Mouse (Mus musculus) forebrain, embryonic 12.5 days (tissue): ENCODE results near the gene Wdr18. TPM values are rescaled to one million over a fixed set of nuclear protein-coding genes. Genes with fewer than 3 reads are reported as not detected.

Experiments
- ATAC-seq: fragments of 200-750 bp; cut with Nextera tagmentation; 2 replicates; pipeline ENCODE4 v1.8.0; 2017; ENCODE audit warnings: moderate TSS enrichment; ENCODE audit not compliant: low FRiP score
- H3K27ac ChIP-seq: fragments of 300-500 bp; sonication (generic); 2 replicates; pipeline ENCODE4 v1.5.1; 2016; ENCODE audit warnings: mild to moderate bottlenecking
- H3K27me3 ChIP-seq: fragments of 300-500 bp; sonication (generic); 2 replicates; pipeline ENCODE4 v1.6.1; 2016; ENCODE audit warnings: mild to moderate bottlenecking
- H3K36me3 ChIP-seq: fragments of 300-500 bp; sonication (generic); replicated peaks from 2 replicates; pipeline ENCODE4 v1.6.1; 2016; ENCODE audit warnings: mild to moderate bottlenecking
- H3K4me1 ChIP-seq: fragments of 300-500 bp; sonication (generic); 2 replicates; pipeline ENCODE4 v1.6.1; 2016
- H3K4me2 ChIP-seq: fragments of 300-500 bp; sonication (generic); 2 replicates; pipeline ENCODE4 v1.6.1; 2016; ENCODE audit warnings: mild to moderate bottlenecking, moderate library complexity
- H3K4me3 ChIP-seq: fragments of 300-500 bp; sonication (generic); replicated peaks from 2 replicates; pipeline ENCODE4 v1.5.1; 2016; ENCODE audit warnings: mild to moderate bottlenecking
- H3K9ac ChIP-seq: fragments of 300-500 bp; sonication (generic); 2 replicates; pipeline ENCODE4 v1.6.1; 2016; ENCODE audit warnings: mild to moderate bottlenecking
- H3K9me3 ChIP-seq: fragments of 300-500 bp; sonication (generic); 2 replicates; pipeline ENCODE4 v1.6.1; 2016
- WGBS: fragments of 180-500 bp; shearing (Covaris S2); methylation state at CpG from one replicate; pipeline ENCODE4 v1.1.7; 2016; 5-methylcytosine and 5-hydroxymethylcytosine counted together
- polyA plus RNA-seq: library from polyadenylated mRNA; unstranded; fragments of >200 nt; fragmentation: Nextera tagmentation; extraction: Ambion mirVana; gene quantifications from 2 replicates; pipeline ENCODE4 v1.2.1, GENCODE M21; 2016

Wdr18 gene
- polyA plus RNA-seq, 1 experiment from 2014 or later = 96.0 TPM

DNA sequence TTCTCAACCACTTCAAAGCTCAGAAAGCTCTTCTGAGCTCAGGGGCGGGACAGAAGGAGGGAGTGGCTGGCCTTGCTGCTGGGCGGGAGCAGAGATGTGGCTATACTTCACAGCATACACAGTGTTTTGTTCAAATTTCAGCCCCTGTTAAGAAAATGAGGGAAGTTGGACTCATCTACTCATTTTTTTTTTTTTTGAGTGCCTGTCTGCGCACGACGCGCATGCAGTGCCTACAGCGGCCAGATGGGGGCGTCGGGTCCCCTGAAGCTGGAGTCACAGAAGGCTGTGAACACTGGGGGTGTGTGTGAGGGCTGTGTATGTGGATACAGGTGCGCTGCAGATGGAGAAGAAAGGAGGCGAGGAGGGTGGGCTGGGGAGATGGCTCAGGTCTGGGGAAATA, 27.0 kb downstream of the Wdr18 start:
- H3K4me2 ChIP-seq = peak overlapping the region; percentile 13; the same call in 1 of the 2 replicates
- peak overlapping the region; percentile 41; the same call in 1 of the 2 replicates for H3K4me3 ChIP-seq
- 3% methylated on average over 11 of the region's 11 CpGs for WGBS
- H3K27ac ChIP-seq = peak overlapping the region; percentile 31; the same call in 1 of the 2 replicates
- H3K4me1 ChIP-seq = peaks cover 51% of the 10 kb centered on the region
- H3K9me3 ChIP-seq = peaks cover 3% of the 10 kb centered on the region; the same call in 1 of the 2 replicates
- H3K27me3 ChIP-seq = peaks cover 49% of the 10 kb centered on the region
- H3K36me3 ChIP-seq = no peaks in the 10 kb centered on the region
- no peak overlapping the region for H3K9ac ChIP-seq
- no peak for ATAC-seq

DNA sequence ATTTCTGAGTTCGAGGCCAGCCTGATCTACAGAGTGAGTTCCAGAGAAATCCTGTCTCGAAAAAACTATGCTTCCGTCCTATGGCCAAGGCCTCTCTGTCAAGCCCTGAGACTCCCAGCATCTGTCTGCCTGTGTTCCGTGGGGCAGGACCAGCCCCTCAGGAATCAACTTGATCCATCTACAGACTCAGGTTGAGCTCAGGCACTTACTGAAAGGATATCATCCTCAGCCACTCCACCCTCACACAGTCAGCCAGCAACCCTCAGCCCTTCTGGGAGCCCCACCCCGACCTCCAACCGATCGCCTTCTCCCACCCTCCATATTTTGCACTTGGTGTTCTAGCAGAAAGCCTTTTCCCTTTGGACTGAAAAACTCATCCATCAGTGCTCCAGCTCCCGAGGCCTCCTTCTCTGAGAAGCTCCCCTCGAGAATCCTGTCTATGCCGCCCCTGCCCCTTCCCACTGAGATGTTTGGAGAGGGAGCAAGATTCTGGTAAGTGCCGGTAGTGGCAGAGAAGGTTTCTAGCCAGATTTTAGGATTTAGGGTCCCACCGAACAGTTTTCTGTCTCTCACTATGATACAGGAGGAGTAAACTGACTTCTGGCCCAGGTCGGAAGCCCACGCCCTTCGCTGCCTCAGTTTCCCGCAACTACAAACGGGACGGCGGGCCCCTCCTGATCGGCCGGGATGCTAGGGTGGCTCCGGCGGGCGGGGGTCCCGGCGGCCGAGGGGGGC, 28.0 kb downstream of the Wdr18 start:
- ATAC-seq = no peak

DNA sequence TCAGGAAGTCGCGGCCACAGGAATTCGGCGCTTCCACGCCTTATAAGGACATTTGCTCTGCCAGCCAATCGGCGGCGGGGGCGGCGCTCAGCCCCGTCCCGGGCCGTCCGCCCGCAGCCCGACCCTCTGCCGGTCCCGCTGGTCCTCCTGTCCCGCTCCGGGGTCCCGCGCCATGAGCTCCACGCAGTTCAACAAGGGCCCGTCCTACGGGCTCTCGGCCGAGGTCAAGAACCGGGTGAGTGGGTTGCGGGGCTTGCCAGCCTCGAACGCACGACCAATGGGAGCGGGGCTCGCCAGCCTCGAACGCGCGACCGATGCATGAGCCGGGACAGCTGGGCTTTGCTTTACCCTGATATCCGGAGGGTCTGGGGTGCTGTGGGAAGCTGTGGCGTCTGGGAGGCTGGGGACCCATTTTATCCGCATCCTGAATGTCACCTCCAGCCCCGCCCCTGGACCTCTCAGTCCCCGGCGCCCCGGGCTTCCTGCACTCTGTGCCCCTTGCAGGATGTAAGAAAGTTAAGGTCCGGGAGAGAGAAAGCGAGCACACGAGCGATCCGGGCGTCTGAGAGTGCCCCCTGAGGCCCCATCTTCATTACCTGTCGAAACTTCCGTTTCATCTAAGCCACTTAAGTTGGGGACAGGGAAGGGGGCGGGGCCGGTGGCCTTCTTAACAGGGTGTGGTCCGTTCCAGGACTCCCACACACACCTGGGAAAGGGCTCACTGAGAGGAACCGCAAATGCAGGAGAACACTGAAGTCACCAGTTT, 28.7 kb downstream of the Wdr18 start, which contains the start of gene Cnn2:
Gene Cnn2 (plus strand): TSS at position 79 of the 766 bp plus-strand sequence.
- peaks cover 36% of the 10 kb centered on the region for H3K4me1 ChIP-seq
- H3K9ac ChIP-seq = peak within 1 kb of the TSS; percentile 33
- H3K27ac ChIP-seq = peak within 1 kb of the TSS; percentile 56
- WGBS = 1% methylated on average over 59 of the region's 59 CpGs
- H3K36me3 ChIP-seq = no peaks in the 10 kb centered on the region
- H3K4me2 ChIP-seq = peak within 1 kb of the TSS; percentile 54
- peaks cover 49% of the 10 kb centered on the region for H3K27me3 ChIP-seq
- H3K9me3 ChIP-seq = peaks cover 3% of the 10 kb centered on the region; the same call in 1 of the 2 replicates
- ATAC-seq = no peak
- H3K4me3 ChIP-seq = peak within 1 kb of the TSS; percentile 41

More for the DNA sequence above, 28.0 kb downstream of the Wdr18 start:
- H3K27ac ChIP-seq = peak overlapping the region; percentile 56
- WGBS = 10% methylated on average over 27 of the region's 27 CpGs
- peak overlapping the region; percentile 54 for H3K4me2 ChIP-seq
- H3K9me3 ChIP-seq = peaks cover 3% of the 10 kb centered on the region; the same call in 1 of the 2 replicates
- H3K36me3 ChIP-seq = no peaks in the 10 kb centered on the region
- peak overlapping the region; percentile 41 for H3K4me3 ChIP-seq
- peaks cover 49% of the 10 kb centered on the region for H3K27me3 ChIP-seq
- H3K4me1 ChIP-seq = peaks cover 44% of the 10 kb centered on the region
- peak overlapping the region; percentile 33 for H3K9ac ChIP-seq

DNA sequence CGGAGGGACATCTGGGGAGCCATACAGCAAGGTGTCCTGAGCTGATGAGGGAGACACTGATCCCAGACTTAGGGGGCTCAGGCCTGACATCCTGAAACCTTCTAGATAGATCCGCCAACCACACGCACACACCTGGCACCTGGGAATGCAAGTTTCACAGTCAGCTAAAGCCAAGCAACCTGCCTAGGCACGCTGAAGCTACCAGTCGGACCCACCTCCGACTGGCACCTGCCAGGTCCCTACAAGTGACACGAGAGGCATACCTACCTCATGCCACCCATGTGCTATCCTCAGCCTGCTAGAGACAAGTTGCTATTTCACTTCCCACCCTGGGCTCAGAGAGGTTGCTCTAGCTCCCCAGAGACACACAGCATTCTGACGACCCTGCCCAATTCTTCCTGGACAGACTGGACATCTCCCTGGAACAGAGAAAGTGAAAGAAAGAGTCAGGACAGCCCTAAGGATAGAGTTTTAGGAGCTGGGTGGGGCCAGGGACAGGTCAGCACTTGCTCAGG, 29.4 kb downstream of the Wdr18 start:
- Histone ChIP-seq H3K36me3 (no peaks in the 10 kb centered on the region), H3K4me1 (peaks cover 37% of the 10 kb centered on the region), H3K9ac (peak overlapping the region; percentile 33; the same call in 1 of the 2 replicates), H3K27me3 (peaks cover 49% of the 10 kb centered on the region), H3K9me3 (peaks cover 3% of the 10 kb centered on the region; the same call in 1 of the 2 replicates), H3K27ac (no peak overlapping the region), H3K4me3 (peak overlapping the region; percentile 41), H3K4me2 (peak overlapping the region; percentile 54)
- 38% methylated on average over 8 of the region's 8 CpGs for WGBS
- ATAC-seq = no peak

DNA sequence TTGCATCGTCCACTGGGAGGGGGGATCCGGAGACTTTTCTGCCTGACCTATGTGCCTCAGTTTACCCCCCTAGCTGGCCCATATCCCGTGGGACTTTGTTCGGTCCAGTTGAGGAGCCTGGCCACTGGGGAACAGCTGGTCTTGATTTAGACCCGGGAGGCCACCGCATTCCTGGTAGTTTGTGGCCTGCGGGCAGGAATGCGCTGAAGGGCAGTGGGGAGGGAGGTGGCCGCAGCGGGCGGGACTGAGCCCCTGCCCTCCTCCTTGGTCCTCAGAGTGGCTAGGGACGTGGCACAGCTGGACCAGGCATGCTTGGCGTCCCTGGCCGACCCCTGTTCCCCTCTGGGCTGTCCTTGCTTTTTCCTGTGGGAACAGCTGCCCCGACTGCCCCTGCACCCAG, 29.9 kb downstream of the Wdr18 start:
- 21% methylated on average over 15 of the region's 15 CpGs for WGBS
- Histone ChIP-seq H3K9me3 (peaks cover 3% of the 10 kb centered on the region; the same call in 1 of the 2 replicates), H3K9ac (peak overlapping the region; percentile 29; the same call in 1 of the 2 replicates), H3K4me2 (peak overlapping the region; percentile 54), H3K27ac (no peak overlapping the region), H3K36me3 (no peaks in the 10 kb centered on the region), H3K4me3 (peak overlapping the region; percentile 41), H3K4me1 (peaks cover 38% of the 10 kb centered on the region), H3K27me3 (peaks cover 49% of the 10 kb centered on the region)
- no peak for ATAC-seq

DNA sequence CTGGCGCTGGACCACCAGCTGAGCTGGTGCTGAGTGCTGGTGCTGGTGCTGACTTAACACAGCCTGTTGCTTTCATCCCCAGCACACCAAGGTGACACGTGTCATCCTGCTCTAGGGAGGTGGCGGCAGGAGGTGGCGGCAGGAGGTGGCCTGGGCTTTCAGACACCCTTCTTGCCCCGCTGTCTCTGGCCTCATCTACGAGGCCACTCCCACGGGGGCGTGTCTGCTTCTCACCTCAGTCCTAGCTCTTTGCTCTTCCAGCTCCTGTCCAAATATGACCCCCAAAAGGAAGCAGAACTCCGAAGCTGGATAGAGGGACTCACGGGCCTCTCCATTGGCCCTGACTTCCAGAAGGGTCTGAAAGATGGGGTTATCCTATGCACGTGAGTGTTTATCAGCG, 31.1 kb downstream of the Wdr18 start:
- H3K4me1 ChIP-seq = peaks cover 32% of the 10 kb centered on the region
- peaks cover 49% of the 10 kb centered on the region for H3K27me3 ChIP-seq
- H3K4me3 ChIP-seq = 0 out of 2 replicates have a peak overlapping the region, but pooled peaks have one; percentile 5
- H3K27ac ChIP-seq = no peak overlapping the region
- H3K4me2 ChIP-seq = no peak overlapping the region
- H3K9ac ChIP-seq = no peak overlapping the region
- ATAC-seq = no peak
- H3K36me3 ChIP-seq = no peaks in the 10 kb centered on the region
- peaks cover 3% of the 10 kb centered on the region; the same call in 1 of the 2 replicates for H3K9me3 ChIP-seq
- WGBS = 50% methylated on average over 12 of the region's 12 CpGs

GRCm38 (mm10) chr10:79991548-79991947, 31.6 kb downstream of the Wdr18 start:
- no peaks in the 10 kb centered on the region for H3K36me3 ChIP-seq
- H3K4me1 ChIP-seq = peaks cover 28% of the 10 kb centered on the region
- peaks cover 48% of the 10 kb centered on the region for H3K27me3 ChIP-seq
- ATAC-seq = no peak
- no peak overlapping the region for H3K9ac ChIP-seq
- H3K4me3 ChIP-seq = no peak overlapping the region
- no peak overlapping the region for H3K27ac ChIP-seq
- H3K9me3 ChIP-seq = peaks cover 3% of the 10 kb centered on the region; the same call in 1 of the 2 replicates
- H3K4me2 ChIP-seq = no peak overlapping the region
- WGBS = 82% methylated on average over 6 of the region's 6 CpGs

DNA sequence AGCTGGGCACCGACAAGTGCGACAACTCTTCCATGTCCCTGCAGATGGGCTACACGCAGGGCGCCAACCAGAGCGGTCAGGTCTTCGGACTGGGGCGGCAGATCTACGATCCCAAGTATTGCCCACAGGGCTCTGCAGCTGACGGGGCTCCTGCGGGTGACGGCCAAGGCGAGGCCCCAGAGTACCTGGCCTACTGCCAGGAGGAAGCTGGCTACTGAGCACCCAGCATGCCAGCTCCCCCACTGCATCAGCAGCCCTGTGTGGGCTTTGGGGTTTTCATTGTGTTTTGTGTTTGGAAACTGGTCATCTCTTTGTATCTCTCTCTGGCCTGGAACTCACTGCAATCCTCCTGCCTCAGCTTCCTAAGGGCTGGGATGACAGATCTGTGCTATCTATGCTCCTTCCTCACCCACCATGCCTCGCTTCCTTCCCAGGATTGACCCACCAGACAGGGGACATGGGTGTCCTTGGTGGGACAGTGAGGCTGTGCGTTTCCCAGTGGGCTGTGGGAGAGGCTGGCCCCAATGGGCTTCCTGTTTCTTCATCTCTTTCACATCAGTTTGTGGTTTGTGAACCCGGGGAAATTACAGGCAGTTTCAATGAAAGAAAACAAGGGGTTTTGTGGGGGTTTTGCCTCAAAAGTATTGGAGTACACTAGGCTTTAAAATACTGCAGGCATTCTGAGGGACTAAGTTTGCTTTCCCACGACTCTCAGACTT, 34.6 kb downstream of the Wdr18 start:
- Histone ChIP-seq H3K4me3 (no peak overlapping the region), H3K27ac (no peak overlapping the region), H3K36me3 (no peaks in the 10 kb centered on the region), H3K4me2 (no peak overlapping the region), H3K27me3 (peaks cover 36% of the 10 kb centered on the region), H3K4me1 (peaks cover 25% of the 10 kb centered on the region), H3K9ac (no peak overlapping the region), H3K9me3 (peaks cover 3% of the 10 kb centered on the region; the same call in 1 of the 2 replicates)
- WGBS = 92% methylated on average over 16 of the region's 16 CpGs
- no peak for ATAC-seq

- H3K27me3 ChIP-seq = peaks cover 36% of the 10 kb centered on the region
- no peaks in the 10 kb centered on the region for H3K36me3 ChIP-seq
- no peak for ATAC-seq
- WGBS = 91% methylated on average over 1 of the region's 1 CpGs
- peaks cover 21% of the 10 kb centered on the region for H3K4me1 ChIP-seq
- H3K27ac ChIP-seq = no peak overlapping the region
- H3K9ac ChIP-seq = no peak overlapping the region
- H3K4me3 ChIP-seq = no peak overlapping the region
- peaks cover 3% of the 10 kb centered on the region; the same call in 1 of the 2 replicates for H3K9me3 ChIP-seq
- H3K4me2 ChIP-seq = peak overlapping the region; percentile 76; the same call in 1 of the 2 replicates
These were observed 35.7 kb downstream of the Wdr18 start for GRCm38 (mm10) chr10:79995636-79996035.

GRCm38 (mm10) chr10:79996272-79997033, 36.5 kb downstream of the Wdr18 start, which contains the start of gene Abca7:
Gene Abca7 (plus strand): TSS chr10:79996494.
- Histone ChIP-seq H3K4me2 (peak within 1 kb of the TSS; percentile 76), H3K9ac (peak within 1 kb of the TSS; percentile 50), H3K36me3 (no peaks in the 10 kb centered on the region), H3K9me3 (peaks cover 3% of the 10 kb centered on the region; the same call in 1 of the 2 replicates), H3K27ac (peak within 1 kb of the TSS; percentile 67), H3K4me3 (peak within 1 kb of the TSS; percentile 47), H3K27me3 (peaks cover 36% of the 10 kb centered on the region), H3K4me1 (peaks cover 21% of the 10 kb centered on the region)
- ATAC-seq = peak; percentile 90
- WGBS = under 1% methylated on average over 34 of the region's 34 CpGs
